Mouse (Mus musculus): ENCODE data around the gene Tada2a. TPM values are rescaled to one million over a fixed set of nuclear protein-coding genes. Genes with fewer than 3 reads are reported as not detected.

The Tada2a gene
- polyA plus RNA-seq (2012; rRNA removed; ENCODE audit: low replicate concordance): 0.79 and 1.7 TPM in 2 replicates

GRCm38 (mm10) chr11:84128943-84129798, at the start of gene Tada2a, which contains the start of gene Acaca:
Tada2a (minus strand) TSS chr11:84129600.
Acaca (plus strand) TSS chr11:84129672.

GRCm38 (mm10) chr11:84167046-84167526, 37.7 kb upstream of the Tada2a start, which contains the start of gene Gm11437:
Gm11437 (minus strand) TSS chr11:84167476.

GRCm38 (mm10) chr11:84069034-84069370, 60.4 kb downstream of the Tada2a start, which contains the start of gene Dusp14:
Dusp14 (minus strand) TSS chr11:84069261.

Other genes with a start within 250 kb of the Tada2a start
- 0.63 and 0.82 TPM in 2 replicates for gene Ddx52, start 187.5 kb downstream of the Tada2a start, polyA plus RNA-seq (2012; rRNA removed; ENCODE audit: low replicate concordance)
- gene Synrg, start 165.2 kb downstream of the Tada2a start, polyA plus RNA-seq (2012; rRNA removed; ENCODE audit: low replicate concordance): 6.0 and 13.6 TPM in 2 replicates
- 7.5 and 9.4 TPM in 2 replicates for gene Dusp14, start 60.3 kb downstream of the Tada2a start, polyA plus RNA-seq (2012; rRNA removed; ENCODE audit: low replicate concordance)
- 1.8 and 3.4 TPM in 2 replicates for gene Acaca, start 72 bp upstream of the Tada2a start, polyA plus RNA-seq (2012; rRNA removed; ENCODE audit: low replicate concordance)
- 1.7 and 3.2 TPM in 2 replicates for gene Gm11437, start 37.9 kb upstream of the Tada2a start, polyA plus RNA-seq (2012; rRNA removed; ENCODE audit: low replicate concordance)